Mouse (Mus musculus): ENCODE measurements at regions not wholly inside any gene's neighbourhood (a gene's known extent, or its start where the extent isn't known, plus 50 kb on each side); places are given as distances from the start of the nearest gene placed in this dataset.

DNA sequence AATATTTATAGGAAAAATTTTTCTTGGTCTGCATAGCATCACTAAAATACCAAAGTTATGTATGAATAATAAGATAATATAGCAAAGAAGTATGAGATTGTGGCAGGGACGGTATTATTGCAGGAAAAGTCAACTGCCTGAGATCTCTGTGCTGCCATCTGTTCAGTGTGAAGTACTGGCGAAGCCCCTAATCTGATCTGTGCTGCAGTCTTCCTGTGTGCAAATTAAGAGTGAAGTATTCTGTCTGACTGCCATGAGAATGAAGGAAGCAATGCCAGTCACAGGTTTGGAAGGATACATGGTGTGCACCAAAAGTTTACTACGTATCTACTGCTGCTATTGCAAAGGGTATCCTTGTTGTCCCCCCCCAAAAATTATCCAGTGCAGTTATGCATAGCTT lies 501.5 kb downstream of the Rab28 start:
- ATAC-seq, result no peak
- H3K4me1 ChIP-seq (replicated peaks), result no peaks in the 10 kb centered on the region
- no peaks in the 10 kb centered on the region for H3K27me3 ChIP-seq (replicated peaks)
- no peak overlapping the region for H3K9ac ChIP-seq
- no peak overlapping the region for H3K27ac ChIP-seq
- H3K4me2 ChIP-seq (replicated peaks), result no peak overlapping the region
- no peaks in the 10 kb centered on the region for H3K36me3 ChIP-seq
- 81% methylated on average over 3 of the region's 3 CpGs for WGBS
- H3K4me3 ChIP-seq (replicated peaks), result no peak overlapping the region
- no peaks in the 10 kb centered on the region for H3K9me3 ChIP-seq

DNA sequence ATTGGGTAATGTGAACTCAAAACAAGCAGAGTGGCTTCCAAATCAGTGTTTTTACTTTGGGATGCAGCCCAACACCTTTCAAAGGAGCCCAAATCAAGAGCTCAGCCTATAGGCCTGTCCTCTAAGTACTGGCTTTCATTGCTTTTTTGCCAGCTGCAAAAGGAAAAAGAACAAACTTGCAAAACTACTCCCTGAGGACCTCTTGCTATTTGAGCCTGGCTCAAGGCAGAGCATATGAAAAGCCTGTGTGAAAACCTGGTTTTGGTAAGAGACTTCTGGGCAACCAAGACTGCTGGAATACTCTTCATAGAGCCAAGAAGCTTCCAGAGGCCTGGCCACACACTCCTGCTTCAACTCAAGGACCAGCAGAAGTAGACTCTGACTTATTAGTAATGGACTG lies 503.5 kb downstream of the Rab28 start:
- no peak for ATAC-seq
- no peaks in the 10 kb centered on the region for H3K4me1 ChIP-seq (replicated peaks)
- no peak overlapping the region for H3K9ac ChIP-seq

DNA sequence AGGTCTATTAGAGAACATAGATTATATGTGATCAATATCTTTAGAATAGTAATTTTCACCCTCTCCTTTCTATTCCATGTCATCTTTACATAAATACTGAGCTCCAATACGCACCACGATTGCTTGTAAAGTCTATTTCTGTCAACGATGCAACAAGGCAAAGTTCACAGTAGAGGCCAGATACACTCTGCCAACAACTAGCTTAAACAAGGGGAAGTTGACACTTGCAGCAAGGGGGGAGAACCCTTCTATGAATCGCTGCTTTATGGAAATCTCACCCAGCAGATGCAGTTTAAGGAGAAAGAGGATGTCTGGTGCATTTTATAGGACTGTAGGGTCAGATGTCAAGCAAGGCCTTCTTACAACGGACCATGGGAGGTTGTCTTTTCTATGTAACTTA lies 520.8 kb downstream of the Rab28 start:
- Histone ChIP-seq H3K27me3 (replicated peaks) (no peaks in the 10 kb centered on the region), H3K4me1 (replicated peaks) (no peaks in the 10 kb centered on the region), H3K27ac (no peak overlapping the region), H3K9ac (no peak overlapping the region), H3K4me3 (replicated peaks) (no peak overlapping the region), H3K36me3 (no peaks in the 10 kb centered on the region), H3K9me3 (no peaks in the 10 kb centered on the region), H3K4me2 (replicated peaks) (no peak overlapping the region)
- ATAC-seq, result no peak
- 31% methylated on average over 5 of the region's 5 CpGs for WGBS

More for the DNA sequence above, 503.5 kb downstream of the Rab28 start:
- no peaks in the 10 kb centered on the region for H3K36me3 ChIP-seq
- no peak overlapping the region for H3K4me3 ChIP-seq (replicated peaks)
- H3K27me3 ChIP-seq (replicated peaks), result no peaks in the 10 kb centered on the region
- H3K4me2 ChIP-seq (replicated peaks), result no peak overlapping the region
- no peaks in the 10 kb centered on the region for H3K9me3 ChIP-seq
- H3K27ac ChIP-seq, result no peak overlapping the region

DNA sequence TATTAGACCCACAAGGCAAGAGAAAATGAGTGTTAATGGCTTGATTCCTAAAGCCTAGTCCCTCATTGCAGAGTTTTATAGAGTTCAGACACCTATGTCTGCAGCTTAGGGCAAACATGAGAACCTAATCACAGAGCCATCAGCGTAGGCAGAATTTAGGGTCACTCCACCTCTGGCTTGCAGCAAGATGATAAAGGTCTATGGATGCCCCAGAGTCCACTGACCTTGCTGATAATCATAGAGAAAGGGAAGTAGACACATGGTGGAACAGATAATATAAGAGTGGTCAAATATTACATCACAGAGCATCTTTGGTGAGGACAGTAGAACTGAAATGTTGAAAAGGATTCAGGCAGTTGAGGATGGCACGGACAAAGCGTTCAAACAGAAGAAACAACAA lies 530.7 kb downstream of the Rab28 start:
- Histone ChIP-seq H3K36me3 (no peaks in the 10 kb centered on the region), H3K27ac (no peak overlapping the region), H3K4me3 (replicated peaks) (no peak overlapping the region), H3K4me1 (replicated peaks) (no peaks in the 10 kb centered on the region), H3K9ac (no peak overlapping the region), H3K9me3 (no peaks in the 10 kb centered on the region), H3K4me2 (replicated peaks) (no peak overlapping the region), H3K27me3 (replicated peaks) (no peaks in the 10 kb centered on the region)
- ATAC-seq, result no peak
- WGBS, result 86% methylated on average over 3 of the region's 3 CpGs

DNA sequence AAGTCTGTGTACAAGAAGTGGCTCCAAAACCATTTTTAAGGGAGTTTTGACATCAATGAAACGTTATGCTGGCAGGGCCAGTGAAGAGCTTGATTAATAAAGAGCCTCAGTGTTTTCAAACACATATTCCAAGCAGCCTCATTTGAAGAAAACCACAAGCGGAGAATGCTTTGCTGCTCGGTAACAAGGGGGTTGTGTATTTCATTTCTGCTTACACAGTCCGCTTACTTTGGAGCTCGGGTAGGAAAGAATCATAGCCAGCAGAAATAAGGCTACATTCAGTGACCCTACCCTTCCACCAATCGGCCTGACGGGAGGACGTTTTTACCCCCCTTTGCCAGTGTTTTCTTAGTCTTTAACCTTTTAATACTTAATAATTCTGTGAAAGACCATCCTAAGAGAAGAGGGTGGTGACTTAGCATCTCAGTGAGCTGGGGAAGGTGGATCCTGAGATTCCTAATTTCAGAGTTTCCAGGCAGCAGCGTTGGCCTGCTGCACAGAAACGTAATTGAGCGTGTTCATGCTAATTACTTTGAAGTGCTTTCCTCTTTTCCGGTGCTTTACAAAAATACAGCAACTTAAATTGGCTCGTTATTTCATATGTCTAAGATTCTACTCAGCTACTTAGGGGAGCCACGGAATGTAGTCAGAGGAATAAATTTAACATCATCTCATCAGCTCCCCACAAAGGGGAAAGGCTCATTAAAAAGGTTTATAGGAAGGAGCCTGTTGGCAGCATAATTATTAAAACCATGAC lies 541.9 kb downstream of the Rab28 start:
- no peak overlapping the region for H3K9ac ChIP-seq
- no peak overlapping the region for H3K4me3 ChIP-seq (replicated peaks)
- no peak overlapping the region for H3K4me2 ChIP-seq (replicated peaks)
- no peaks in the 10 kb centered on the region for H3K36me3 ChIP-seq
- no peaks in the 10 kb centered on the region for H3K4me1 ChIP-seq (replicated peaks)
- H3K27ac ChIP-seq, result no peak overlapping the region
- no peaks in the 10 kb centered on the region for H3K27me3 ChIP-seq (replicated peaks)
- no peak for ATAC-seq
- H3K9me3 ChIP-seq, result no peaks in the 10 kb centered on the region
- WGBS, result 58% methylated on average over 14 of the region's 14 CpGs

DNA sequence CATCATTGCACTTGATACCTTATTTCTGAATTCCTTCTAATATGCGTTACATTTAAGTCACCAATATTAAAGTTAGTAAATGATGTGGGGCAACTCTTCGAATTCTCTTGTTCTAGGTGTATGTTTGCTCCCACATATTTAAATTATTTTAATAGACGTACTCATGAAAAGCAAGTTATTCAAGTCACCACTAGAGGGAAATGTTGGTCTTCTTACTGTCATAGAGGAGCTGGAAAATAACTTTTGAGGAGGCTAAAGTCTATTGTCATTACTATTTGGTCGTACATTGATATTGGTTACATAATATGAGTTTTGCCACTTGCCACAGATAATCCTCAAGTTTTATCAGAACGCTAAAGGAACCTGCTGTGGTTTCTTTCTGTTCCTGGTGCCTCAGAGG lies 582.9 kb downstream of the Rab28 start:
- no peak for ATAC-seq
- 21% methylated on average over 5 of the region's 5 CpGs for WGBS
- no peaks in the 10 kb centered on the region for H3K9me3 ChIP-seq
- H3K4me2 ChIP-seq (replicated peaks), result no peak overlapping the region
- H3K36me3 ChIP-seq, result no peaks in the 10 kb centered on the region
- H3K27ac ChIP-seq, result no peak overlapping the region
- no peak overlapping the region for H3K4me3 ChIP-seq (replicated peaks)
- H3K4me1 ChIP-seq (replicated peaks), result no peaks in the 10 kb centered on the region
- H3K9ac ChIP-seq, result no peak overlapping the region
- no peaks in the 10 kb centered on the region for H3K27me3 ChIP-seq (replicated peaks)

DNA sequence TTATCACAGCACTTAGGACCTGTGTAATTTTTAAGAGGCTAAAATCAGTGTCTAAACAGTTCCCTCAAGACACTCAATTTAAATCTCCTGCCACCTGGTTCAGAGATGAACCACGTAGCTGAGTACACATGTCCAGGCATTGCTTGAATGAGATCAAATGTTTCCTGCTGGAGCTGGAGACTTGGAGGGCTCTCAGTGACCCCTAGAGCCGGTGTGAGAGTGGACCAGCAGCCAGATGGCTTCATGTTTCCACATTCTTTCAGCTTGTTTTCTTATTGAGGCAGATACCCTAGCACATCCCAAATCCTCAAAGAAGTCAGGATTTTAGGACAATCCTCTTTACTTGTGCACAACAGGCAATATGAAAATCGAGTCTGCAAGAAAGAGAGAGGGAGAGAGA lies 590.3 kb downstream of the Rab28 start:
- ATAC-seq, result no peak
- Histone ChIP-seq H3K27me3 (replicated peaks) (no peaks in the 10 kb centered on the region), H3K4me2 (replicated peaks) (no peak overlapping the region), H3K4me3 (replicated peaks) (no peak overlapping the region), H3K9me3 (no peaks in the 10 kb centered on the region), H3K4me1 (replicated peaks) (no peaks in the 10 kb centered on the region), H3K9ac (no peak overlapping the region), H3K27ac (no peak overlapping the region), H3K36me3 (no peaks in the 10 kb centered on the region)
- WGBS, result 36% methylated on average over 3 of the region's 3 CpGs

DNA sequence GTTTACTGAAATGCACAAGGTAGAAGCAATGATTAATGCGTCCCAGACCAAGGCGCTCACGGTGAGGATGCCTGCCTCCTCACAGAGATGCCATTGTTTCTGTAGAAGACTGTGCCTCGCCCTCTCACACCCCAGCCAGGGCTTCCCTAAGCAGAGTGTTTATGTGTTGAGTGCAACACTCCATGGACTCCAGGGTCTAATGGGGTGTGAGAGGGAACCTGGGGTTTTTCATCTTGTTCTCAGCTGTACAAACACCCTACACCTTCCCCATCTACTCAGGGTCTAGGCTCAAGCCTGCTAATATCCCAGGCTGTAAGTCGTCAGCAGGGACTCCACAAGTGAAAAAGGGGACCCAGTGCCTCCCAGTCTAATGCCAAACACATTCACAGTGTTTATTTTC lies 620.2 kb downstream of the Rab28 start:
- Histone ChIP-seq H3K27me3 (replicated peaks) (no peaks in the 10 kb centered on the region), H3K9me3 (no peaks in the 10 kb centered on the region), H3K9ac (no peak overlapping the region), H3K4me1 (replicated peaks) (no peaks in the 10 kb centered on the region), H3K4me2 (replicated peaks) (no peak overlapping the region), H3K4me3 (replicated peaks) (no peak overlapping the region), H3K27ac (no peak overlapping the region), H3K36me3 (no peaks in the 10 kb centered on the region)
- no peak for ATAC-seq
- WGBS, result 41% methylated on average over 5 of the region's 5 CpGs

DNA sequence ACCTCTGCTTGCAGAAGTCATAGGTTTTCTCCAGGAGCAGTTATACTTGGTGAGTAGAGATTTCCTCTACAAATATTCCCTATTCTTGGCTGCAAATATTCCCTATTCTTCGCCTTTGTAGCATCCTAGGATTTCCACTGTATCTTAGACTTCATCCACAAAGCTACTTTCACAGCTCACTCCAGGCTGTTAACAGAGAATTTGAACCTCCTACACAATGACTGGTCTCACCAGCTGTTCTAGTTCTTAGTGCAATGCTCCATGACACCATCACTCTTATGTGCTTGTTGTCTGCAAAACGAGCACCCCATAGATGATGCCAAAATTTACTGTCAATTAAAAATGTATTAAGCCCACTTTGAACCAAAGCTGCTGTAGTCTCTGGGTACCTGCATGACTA lies 631.5 kb downstream of the Rab28 start:
- H3K9ac ChIP-seq, result no peak overlapping the region
- no peak overlapping the region for H3K4me3 ChIP-seq (replicated peaks)
- ATAC-seq, result no peak
- no peak overlapping the region for H3K4me2 ChIP-seq (replicated peaks)
- no peaks in the 10 kb centered on the region for H3K9me3 ChIP-seq
- H3K4me1 ChIP-seq (replicated peaks), result no peaks in the 10 kb centered on the region
- no peaks in the 10 kb centered on the region for H3K36me3 ChIP-seq
- no peaks in the 10 kb centered on the region for H3K27me3 ChIP-seq (replicated peaks)
- H3K27ac ChIP-seq, result no peak overlapping the region
- 69% methylated on average over 2 of the region's 2 CpGs for WGBS

DNA sequence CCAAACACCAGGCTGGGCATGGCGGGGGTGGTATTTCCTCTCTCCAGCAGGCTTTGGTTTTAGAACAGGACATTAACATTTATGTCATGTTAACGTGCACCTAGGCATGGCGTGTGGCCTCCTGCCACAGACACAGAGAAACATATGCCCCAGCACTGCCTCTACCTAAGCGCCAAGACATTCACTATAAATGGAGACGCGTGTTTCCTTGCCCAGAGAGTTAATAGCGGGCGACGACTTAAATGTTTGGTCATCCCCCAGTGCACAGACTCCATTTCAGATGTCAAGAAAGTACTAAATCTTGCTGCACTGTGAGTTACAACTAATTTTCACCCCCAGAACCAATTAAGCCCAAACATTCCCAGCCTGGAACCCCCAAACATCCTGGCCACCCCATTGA lies 646.3 kb downstream of the Rab28 start:
- Histone ChIP-seq H3K4me3 (replicated peaks) (no peak overlapping the region), H3K36me3 (no peaks in the 10 kb centered on the region), H3K27me3 (replicated peaks) (no peaks in the 10 kb centered on the region), H3K9me3 (no peaks in the 10 kb centered on the region), H3K27ac (no peak overlapping the region), H3K9ac (no peak overlapping the region), H3K4me2 (replicated peaks) (no peak overlapping the region), H3K4me1 (replicated peaks) (no peaks in the 10 kb centered on the region)
- no peak for ATAC-seq
- 77% methylated on average over 9 of the region's 9 CpGs for WGBS

DNA sequence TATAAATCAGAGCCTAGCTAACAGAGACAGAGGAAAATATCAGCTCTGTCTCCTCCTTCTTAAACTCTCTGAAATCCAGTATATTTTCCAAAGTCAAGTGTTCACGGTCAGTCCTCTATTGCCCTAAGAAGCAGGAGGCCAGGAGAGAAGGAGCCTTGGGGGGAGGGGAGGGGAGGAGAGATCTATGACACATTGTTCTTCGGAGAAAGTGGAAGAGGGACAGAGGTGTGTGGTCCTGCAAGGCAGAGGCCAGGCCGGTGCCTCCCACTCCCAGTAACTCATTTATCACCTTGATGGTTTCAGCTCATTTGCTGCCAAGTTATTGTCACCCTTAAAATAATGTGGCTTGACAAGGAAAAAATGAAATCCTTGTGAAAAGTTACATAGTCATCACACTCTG lies 646.7 kb downstream of the Rab28 start:
- Histone ChIP-seq H3K27me3 (replicated peaks) (no peaks in the 10 kb centered on the region), H3K27ac (no peak overlapping the region), H3K4me2 (replicated peaks) (no peak overlapping the region), H3K9ac (no peak overlapping the region), H3K4me3 (replicated peaks) (no peak overlapping the region), H3K9me3 (no peaks in the 10 kb centered on the region), H3K4me1 (replicated peaks) (no peaks in the 10 kb centered on the region), H3K36me3 (no peaks in the 10 kb centered on the region)
- ATAC-seq, result no peak
- WGBS, result 27% methylated on average over 3 of the region's 3 CpGs

DNA sequence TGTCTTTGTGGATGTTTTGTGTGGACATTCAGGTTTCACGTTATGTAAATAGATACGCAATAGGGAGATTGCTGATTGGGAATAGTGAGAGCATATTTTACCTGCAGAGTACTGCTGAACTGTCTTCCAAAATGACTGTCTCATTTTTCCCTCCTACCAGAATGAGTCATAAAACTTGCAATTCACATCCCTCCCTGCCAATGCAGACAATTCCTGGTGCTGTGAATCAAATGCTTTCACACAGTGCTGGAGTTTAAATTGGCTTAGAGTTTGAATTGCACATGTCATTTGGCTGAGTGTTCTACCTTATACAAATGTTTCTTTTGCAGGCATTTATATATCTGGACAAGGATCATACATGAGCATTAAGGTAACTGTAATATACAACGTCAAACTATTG lies 649.9 kb downstream of the Rab28 start:
- ATAC-seq, result no peak
- 86% methylated on average over 3 of the region's 3 CpGs for WGBS

DNA sequence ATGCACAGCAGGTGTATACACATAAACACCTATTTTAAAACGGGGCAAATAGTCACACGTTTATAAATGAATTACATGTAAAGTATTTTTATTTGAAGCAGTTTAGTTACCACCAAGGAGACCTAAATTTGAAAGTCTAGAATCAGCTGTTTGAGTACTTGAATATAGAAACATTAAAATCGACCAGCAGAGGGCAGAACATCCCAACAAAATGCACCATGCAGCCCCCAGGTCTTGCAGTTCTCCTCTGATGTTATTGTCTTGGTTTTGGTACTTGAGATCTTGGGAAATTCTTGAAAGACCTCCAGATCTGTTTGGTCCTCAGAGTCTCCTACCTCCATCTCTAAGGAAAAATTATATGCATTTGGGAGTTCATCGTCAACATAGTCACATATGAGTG lies 656.0 kb downstream of the Rab28 start:
- H3K9me3 ChIP-seq, result no peaks in the 10 kb centered on the region
- H3K4me2 ChIP-seq (replicated peaks), result no peak overlapping the region
- WGBS, result 31% methylated on average over 4 of the region's 4 CpGs
- no peak overlapping the region for H3K4me3 ChIP-seq (replicated peaks)
- no peaks in the 10 kb centered on the region for H3K27me3 ChIP-seq (replicated peaks)
- no peaks in the 10 kb centered on the region for H3K4me1 ChIP-seq (replicated peaks)
- H3K9ac ChIP-seq, result no peak overlapping the region
- no peak overlapping the region for H3K27ac ChIP-seq
- no peaks in the 10 kb centered on the region for H3K36me3 ChIP-seq
- ATAC-seq, result no peak

More for the DNA sequence above, 649.9 kb downstream of the Rab28 start:
- Histone ChIP-seq H3K27ac (no peak overlapping the region), H3K4me2 (replicated peaks) (no peak overlapping the region), H3K4me3 (replicated peaks) (no peak overlapping the region), H3K9me3 (no peaks in the 10 kb centered on the region), H3K9ac (no peak overlapping the region), H3K27me3 (replicated peaks) (no peaks in the 10 kb centered on the region), H3K36me3 (no peaks in the 10 kb centered on the region), H3K4me1 (replicated peaks) (no peaks in the 10 kb centered on the region)

All from intestine, embryonic 15.5 days (tissue).